Mouse (Mus musculus): ENCODE measurements at regions not wholly inside any gene's neighbourhood (a gene's known extent, or its start where the extent isn't known, plus 50 kb on each side); places are given as distances from the start of the nearest gene placed in this dataset.

- no peak overlapping the region for H3K4me3 ChIP-seq (ENCODE audit: low read depth, low read length)
- H3K9ac ChIP-seq (ENCODE audit: low read length) = no peak overlapping the region
- 18% methylated on average over 10 of the region's 10 CpGs for WGBS
- H3K4me1 ChIP-seq (ENCODE audit: control insufficient read depth, insufficient read depth, low read length) = peaks cover 4% of the 10 kb centered on the region; the same call in 1 of the 2 replicates
- H3K36me3 ChIP-seq (ENCODE audit: control insufficient read depth, insufficient read depth, low read length) = no peaks in the 10 kb centered on the region
- no peak overlapping the region for H3K4me2 ChIP-seq
- no peak overlapping the region for H3K27ac ChIP-seq (ENCODE audit: low read depth, low read length)
- peak; percentile 89 for DNase-seq (ENCODE audit: low spot score, missing footprints)
- ATAC-seq (ENCODE audit: low FRiP score) = peak; percentile 71
- H3K27me3 ChIP-seq (ENCODE audit: control insufficient read depth, insufficient read depth, low read length) = peaks cover 43% of the 10 kb centered on the region
- H3K9me3 ChIP-seq (ENCODE audit: control insufficient read depth, low read length) = no peaks in the 10 kb centered on the region
Measured at GRCm38 (mm10) chr10:9157299-9158215, 271.7 kb upstream of the Sash1 start.

GRCm38 (mm10) chr10:9136099-9136498, 250.2 kb upstream of the Sash1 start:
- ATAC-seq (ENCODE audit: low FRiP score) = no peak
- Histone ChIP-seq H3K9ac (ENCODE audit: low read length) (no peak overlapping the region), H3K27ac (ENCODE audit: low read depth, low read length) (no peak overlapping the region), H3K9me3 (ENCODE audit: control insufficient read depth, low read length) (no peaks in the 10 kb centered on the region), H3K4me1 (ENCODE audit: control insufficient read depth, insufficient read depth, low read length) (no peaks in the 10 kb centered on the region; the same call in 1 of the 2 replicates), H3K4me2 (no peak overlapping the region), H3K36me3 (ENCODE audit: control insufficient read depth, insufficient read depth, low read length) (no peaks in the 10 kb centered on the region), H3K27me3 (ENCODE audit: control insufficient read depth, insufficient read depth, low read length) (no peaks in the 10 kb centered on the region), H3K4me3 (ENCODE audit: low read depth, low read length) (no peak overlapping the region)
- WGBS = 87% methylated on average over 2 of the region's 2 CpGs
- DNase-seq (ENCODE audit: low spot score, missing footprints) = no peak

GRCm38 (mm10) chr10:9134293-9135021, 248.6 kb upstream of the Sash1 start:
- Histone ChIP-seq H3K9ac (ENCODE audit: low read length) (no peak overlapping the region), H3K36me3 (ENCODE audit: control insufficient read depth, insufficient read depth, low read length) (no peaks in the 10 kb centered on the region), H3K27me3 (ENCODE audit: control insufficient read depth, insufficient read depth, low read length) (no peaks in the 10 kb centered on the region), H3K27ac (ENCODE audit: low read depth, low read length) (no peak overlapping the region), H3K4me1 (ENCODE audit: control insufficient read depth, insufficient read depth, low read length) (no peaks in the 10 kb centered on the region; the same call in 1 of the 2 replicates), H3K4me2 (no peak overlapping the region), H3K4me3 (ENCODE audit: low read depth, low read length) (no peak overlapping the region), H3K9me3 (ENCODE audit: control insufficient read depth, low read length) (no peaks in the 10 kb centered on the region)
- no peak for DNase-seq (ENCODE audit: low spot score, missing footprints)
- no peak for ATAC-seq (ENCODE audit: low FRiP score)
- 69% methylated on average over 9 of the region's 9 CpGs for WGBS

GRCm38 (mm10) chr10:9130061-9130460, 244.2 kb upstream of the Sash1 start:
- no peak overlapping the region for H3K4me2 ChIP-seq
- no peak overlapping the region for H3K9ac ChIP-seq (ENCODE audit: low read length)
- no peaks in the 10 kb centered on the region; the same call in 1 of the 2 replicates for H3K4me1 ChIP-seq (ENCODE audit: control insufficient read depth, insufficient read depth, low read length)
- no peak overlapping the region for H3K4me3 ChIP-seq (ENCODE audit: low read depth, low read length)
- no peaks in the 10 kb centered on the region for H3K9me3 ChIP-seq (ENCODE audit: control insufficient read depth, low read length)
- H3K27ac ChIP-seq (ENCODE audit: low read depth, low read length) = no peak overlapping the region
- ATAC-seq (ENCODE audit: low FRiP score) (no peak), DNase-seq (ENCODE audit: low spot score, missing footprints) (no peak)
- no peaks in the 10 kb centered on the region for H3K36me3 ChIP-seq (ENCODE audit: control insufficient read depth, insufficient read depth, low read length)
- no peaks in the 10 kb centered on the region for H3K27me3 ChIP-seq (ENCODE audit: control insufficient read depth, insufficient read depth, low read length)
- WGBS = 89% methylated on average over 2 of the region's 2 CpGs

- no peak for ATAC-seq (ENCODE audit: low FRiP score)
- Histone ChIP-seq H3K4me1 (ENCODE audit: control insufficient read depth, insufficient read depth, low read length) (peaks cover 17% of the 10 kb centered on the region), H3K4me2 (no peak overlapping the region), H3K4me3 (ENCODE audit: low read depth, low read length) (no peak overlapping the region), H3K9ac (ENCODE audit: low read length) (no peak overlapping the region), H3K27me3 (ENCODE audit: control insufficient read depth, insufficient read depth, low read length) (no peaks in the 10 kb centered on the region), H3K9me3 (ENCODE audit: control insufficient read depth, low read length) (no peaks in the 10 kb centered on the region), H3K27ac (ENCODE audit: low read depth, low read length) (no peak overlapping the region), H3K36me3 (ENCODE audit: control insufficient read depth, insufficient read depth, low read length) (no peaks in the 10 kb centered on the region)
- no peak for DNase-seq (ENCODE audit: low spot score, missing footprints)
- 6% methylated on average over 4 of the region's 4 CpGs for WGBS
Measured at GRCm38 (mm10) chr10:9119249-9119648, 233.4 kb upstream of the Sash1 start.

- H3K27ac ChIP-seq (ENCODE audit: low read depth, low read length) = peak overlapping the region; percentile 74
- peak; percentile 95 for DNase-seq (ENCODE audit: low spot score, missing footprints)
- WGBS = 10% methylated on average over 14 of the region's 14 CpGs
- H3K9me3 ChIP-seq (ENCODE audit: control insufficient read depth, low read length) = no peaks in the 10 kb centered on the region
- H3K4me2 ChIP-seq = peak overlapping the region; percentile 45
- H3K36me3 ChIP-seq (ENCODE audit: control insufficient read depth, insufficient read depth, low read length) = no peaks in the 10 kb centered on the region
- peak; percentile 92 for ATAC-seq (ENCODE audit: low FRiP score)
- H3K9ac ChIP-seq (ENCODE audit: low read length) = peak overlapping the region; percentile 52
- peak overlapping the region; percentile 19 for H3K4me3 ChIP-seq (ENCODE audit: low read depth, low read length)
- peaks cover 17% of the 10 kb centered on the region for H3K4me1 ChIP-seq (ENCODE audit: control insufficient read depth, insufficient read depth, low read length)
- no peaks in the 10 kb centered on the region for H3K27me3 ChIP-seq (ENCODE audit: control insufficient read depth, insufficient read depth, low read length)
Measured at GRCm38 (mm10) chr10:9117648-9118551, 232.0 kb upstream of the Sash1 start.

- peaks cover 17% of the 10 kb centered on the region for H3K4me1 ChIP-seq (ENCODE audit: control insufficient read depth, insufficient read depth, low read length)
- ATAC-seq (ENCODE audit: low FRiP score) (no peak; the same call in 1 of the 2 replicates), DNase-seq (ENCODE audit: low spot score, missing footprints) (peak; percentile 88)
- no peaks in the 10 kb centered on the region for H3K36me3 ChIP-seq (ENCODE audit: control insufficient read depth, insufficient read depth, low read length)
- H3K9ac ChIP-seq (ENCODE audit: low read length) = peak overlapping the region; percentile 52
- no peaks in the 10 kb centered on the region for H3K9me3 ChIP-seq (ENCODE audit: control insufficient read depth, low read length)
- 74% methylated on average over 7 of the region's 7 CpGs for WGBS
- H3K27ac ChIP-seq (ENCODE audit: low read depth, low read length) = peak overlapping the region; percentile 74
- H3K27me3 ChIP-seq (ENCODE audit: control insufficient read depth, insufficient read depth, low read length) = no peaks in the 10 kb centered on the region
- H3K4me3 ChIP-seq (ENCODE audit: low read depth, low read length) = peak overlapping the region; percentile 19
- peak overlapping the region; percentile 45 for H3K4me2 ChIP-seq
Measured at GRCm38 (mm10) chr10:9117134-9117533, 231.3 kb upstream of the Sash1 start.

GRCm38 (mm10) chr10:9113706-9114105, 227.8 kb upstream of the Sash1 start:
- no peak overlapping the region for H3K4me3 ChIP-seq (ENCODE audit: low read depth, low read length)
- H3K4me1 ChIP-seq (ENCODE audit: control insufficient read depth, insufficient read depth, low read length) = peaks cover 9% of the 10 kb centered on the region
- whole genome bisulfite sequencing = 81% methylated on average over 5 of the region's 5 CpGs
- H3K36me3 ChIP-seq (ENCODE audit: control insufficient read depth, insufficient read depth, low read length) = no peaks in the 10 kb centered on the region
- no peaks in the 10 kb centered on the region for H3K9me3 ChIP-seq (ENCODE audit: control insufficient read depth, low read length)
- H3K27ac ChIP-seq (ENCODE audit: low read depth, low read length) = no peak overlapping the region
- DNase-seq (ENCODE audit: low spot score, missing footprints) (no peak), ATAC-seq (ENCODE audit: low FRiP score) (no peak)
- no peaks in the 10 kb centered on the region for H3K27me3 ChIP-seq (ENCODE audit: control insufficient read depth, insufficient read depth, low read length)
- no peak overlapping the region for H3K9ac ChIP-seq (ENCODE audit: low read length)
- no peak overlapping the region for H3K4me2 ChIP-seq
